Mouse (Mus musculus) liver, adult 2 months (tissue): ENCODE results near the gene Reep3.

Experiments used
- CTCF ChIP-seq: fragments of 200-500 bp; IDR thresholded peaks from 2 replicates; pipeline ENCODE4 v1.5.1; 2011; ENCODE audit warnings: low read depth, low read length, control low read depth
- POLR2A ChIP-seq: fragments of 200-500 bp; IDR thresholded peaks from 2 replicates; pipeline ENCODE4 v1.6.1; 2011; ENCODE audit warnings: low read length, control low read depth; ENCODE audit not compliant: insufficient read depth; ENCODE audit errors: extremely low read depth

- no peak for TF ChIP-seq CTCF
- no peak for TF ChIP-seq POLR2A
These were observed 43.3 kb downstream of the Reep3 start for GRCm38 (mm10) chr10:67053475-67053874.
